ENCODE assay signal across 28 mouse cellular contexts in the genomic region with DNA sequence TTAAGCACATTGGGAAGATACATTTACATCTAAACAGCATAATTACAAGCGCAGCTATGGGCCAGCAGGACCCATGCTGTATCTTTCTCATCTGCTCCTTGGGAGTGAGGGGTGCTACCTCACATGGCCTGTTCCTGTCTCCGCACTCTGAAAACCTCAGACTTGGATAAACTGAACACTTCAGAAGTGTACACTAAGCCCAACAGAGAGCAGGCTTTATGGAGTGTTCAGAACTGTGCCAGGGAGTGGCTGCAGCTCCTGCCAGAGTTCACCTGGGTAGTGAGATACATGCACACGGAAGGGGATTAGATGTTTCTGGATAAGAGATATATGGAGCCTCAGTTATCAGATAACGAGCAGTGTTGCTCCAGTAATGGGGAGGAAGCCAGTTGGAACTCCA.
"Had no signal": no experiment of that assay in that cellular context is flagged by ENCODE, and none has a peak within 500 bp of the region (broad histone marks: within the 10 kb centered on the region; RNA-seq: fewer than 3 reads in every experiment).

No protein-coding gene starts in this region.

- H3K4me2 ChIP-seq: embryonic facial prominence, embryonic 12.5 days; embryonic facial prominence, embryonic 13.5 days; embryonic facial prominence, embryonic 15.5 days; forebrain, embryonic 12.5 days; forebrain, embryonic 13.5 days; forebrain, embryonic 15.5 days had no signal

- H3K27ac ChIP-seq: embryonic facial prominence, embryonic 10.5 days; embryonic facial prominence, embryonic 12.5 days; embryonic facial prominence, embryonic 13.5 days; embryonic facial prominence, embryonic 15.5 days; forebrain, embryonic 10.5 days; forebrain, embryonic 12.5 days; forebrain, embryonic 13.5 days; forebrain, embryonic 15.5 days; gastrocnemius, adult 2 months; heart, adult 2 months had no signal

- H3K4me3 ChIP-seq: embryonic facial prominence, embryonic 10.5 days; embryonic facial prominence, embryonic 12.5 days; embryonic facial prominence, embryonic 13.5 days; embryonic facial prominence, embryonic 15.5 days; erythroblast, embryonic 14.5 days; forebrain, embryonic 10.5 days; forebrain, embryonic 12.5 days; forebrain, embryonic 13.5 days; forebrain, embryonic 15.5 days; gastrocnemius, adult 2 months; heart, adult 2 months had no signal

- H3K9ac ChIP-seq: embryonic facial prominence, embryonic 12.5 days; embryonic facial prominence, embryonic 13.5 days; embryonic facial prominence, embryonic 15.5 days; forebrain, embryonic 12.5 days; forebrain, embryonic 13.5 days; forebrain, embryonic 15.5 days; forebrain, postnatal 0 days had no signal

- ATAC-seq: forebrain, embryonic 13.5 days; forebrain, embryonic 14.5 days; forebrain, embryonic 15.5 days; forebrain, embryonic 16.5 days; forebrain, postnatal 0 days had no signal

- DNase-seq: cerebellum, adult 8-10 months; cerebellum, adult 9-10 months; cerebellum, adult 9-11 months; cerebellum, postnatal 10 days; cerebellum, postnatal 14 days; cerebellum, postnatal 25 days; cerebellum, postnatal 36 days; embryo, embryonic 11 days; forebrain, postnatal 0 days; gastrocnemius, adult 2 months; gastrocnemius, postnatal 10 days; gastrocnemius, postnatal 14 days; gastrocnemius, postnatal 25 days; gastrocnemius, postnatal 36 days; heart, adult 11 months; heart, adult 18-20 months; heart, adult 2 months had no signal

- H3K27me3 ChIP-seq: embryonic facial prominence, embryonic 12.5 days; embryonic facial prominence, embryonic 13.5 days; embryonic facial prominence, embryonic 15.5 days; forebrain, embryonic 12.5 days; forebrain, embryonic 13.5 days; forebrain, embryonic 15.5 days had no signal

- H3K9me3 ChIP-seq: embryonic facial prominence, embryonic 10.5 days; embryonic facial prominence, embryonic 12.5 days; embryonic facial prominence, embryonic 13.5 days; embryonic facial prominence, embryonic 15.5 days; forebrain, embryonic 10.5 days; forebrain, embryonic 12.5 days; forebrain, embryonic 13.5 days; forebrain, embryonic 15.5 days had no signal

- H3K36me3 ChIP-seq: embryonic facial prominence, embryonic 12.5 days; embryonic facial prominence, embryonic 13.5 days; embryonic facial prominence, embryonic 15.5 days; forebrain, embryonic 10.5 days; forebrain, embryonic 12.5 days; forebrain, embryonic 15.5 days had no signal
